Mouse (Mus musculus) forebrain, embryonic 12.5 days (tissue): Measurements from ENCODE around the gene Elf1. TPM values are rescaled to one million over a fixed set of nuclear protein-coding genes. Genes with fewer than 3 reads are reported as not detected.

ENCODE experiments used
- ATAC-seq: fragments of 200-750 bp; cut with Nextera tagmentation; 2 replicates; pipeline ENCODE4 v1.8.0; 2017; ENCODE audit warnings: moderate TSS enrichment; ENCODE audit not compliant: low FRiP score
- H3K27ac ChIP-seq: fragments of 300-500 bp; sonication (generic); 2 replicates; pipeline ENCODE4 v1.5.1; 2016; ENCODE audit warnings: mild to moderate bottlenecking
- H3K27me3 ChIP-seq: fragments of 300-500 bp; sonication (generic); 2 replicates; pipeline ENCODE4 v1.6.1; 2016; ENCODE audit warnings: mild to moderate bottlenecking
- H3K36me3 ChIP-seq: fragments of 300-500 bp; sonication (generic); replicated peaks from 2 replicates; pipeline ENCODE4 v1.6.1; 2016; ENCODE audit warnings: mild to moderate bottlenecking
- H3K4me1 ChIP-seq: fragments of 300-500 bp; sonication (generic); 2 replicates; pipeline ENCODE4 v1.6.1; 2016
- H3K4me2 ChIP-seq: fragments of 300-500 bp; sonication (generic); 2 replicates; pipeline ENCODE4 v1.6.1; 2016; ENCODE audit warnings: mild to moderate bottlenecking, moderate library complexity
- H3K4me3 ChIP-seq: fragments of 300-500 bp; sonication (generic); replicated peaks from 2 replicates; pipeline ENCODE4 v1.5.1; 2016; ENCODE audit warnings: mild to moderate bottlenecking
- H3K9ac ChIP-seq: fragments of 300-500 bp; sonication (generic); 2 replicates; pipeline ENCODE4 v1.6.1; 2016; ENCODE audit warnings: mild to moderate bottlenecking
- H3K9me3 ChIP-seq: fragments of 300-500 bp; sonication (generic); 2 replicates; pipeline ENCODE4 v1.6.1; 2016
- WGBS: fragments of 180-500 bp; shearing (Covaris S2); methylation state at CpG from one replicate; pipeline ENCODE4 v1.1.7; 2016; 5-methylcytosine and 5-hydroxymethylcytosine counted together
- polyA plus RNA-seq: library from polyadenylated mRNA; unstranded; fragments of >200 nt; fragmentation: Nextera tagmentation; extraction: Ambion mirVana; gene quantifications from 2 replicates; pipeline ENCODE4 v1.2.1, GENCODE M21; 2016

Elf1 gene
- polyA plus RNA-seq, 1 experiment from 2014 or later: 5.7 TPM

- H3K4me2 ChIP-seq: no peak overlapping the region
- H3K9ac ChIP-seq: no peak overlapping the region
- H3K27me3 ChIP-seq: no peaks in the 10 kb centered on the region
- H3K27ac ChIP-seq: no peak overlapping the region
- H3K9me3 ChIP-seq: no peaks in the 10 kb centered on the region
- no peak for ATAC-seq
- no peaks in the 10 kb centered on the region for H3K4me1 ChIP-seq
- 86% methylated on average over 4 of the region's 4 CpGs for WGBS
- H3K4me3 ChIP-seq: no peak overlapping the region
- no peaks in the 10 kb centered on the region for H3K36me3 ChIP-seq
These were observed 19.8 kb downstream of the Elf1 start for GRCm38 (mm10) chr14:79500756-79501155.

- Histone ChIP-seq H3K4me1 (no peaks in the 10 kb centered on the region), H3K9ac (no peak overlapping the region), H3K27ac (no peak overlapping the region), H3K27me3 (no peaks in the 10 kb centered on the region), H3K9me3 (no peaks in the 10 kb centered on the region), H3K36me3 (no peaks in the 10 kb centered on the region), H3K4me3 (no peak overlapping the region), H3K4me2 (no peak overlapping the region)
- ATAC-seq: no peak
- WGBS: 87% methylated on average over 5 of the region's 5 CpGs
These were observed 22.5 kb downstream of the Elf1 start for GRCm38 (mm10) chr14:79503371-79504075.

GRCm38 (mm10) chr14:79504246-79505006, 23.4 kb downstream of the Elf1 start:
- Histone ChIP-seq H3K4me2 (no peak overlapping the region), H3K4me3 (no peak overlapping the region), H3K4me1 (no peaks in the 10 kb centered on the region), H3K9ac (no peak overlapping the region), H3K36me3 (no peaks in the 10 kb centered on the region), H3K9me3 (no peaks in the 10 kb centered on the region), H3K27me3 (no peaks in the 10 kb centered on the region), H3K27ac (no peak overlapping the region)
- 93% methylated on average over 7 of the region's 7 CpGs for WGBS
- ATAC-seq: no peak

- no peaks in the 10 kb centered on the region for H3K9me3 ChIP-seq
- H3K4me2 ChIP-seq: no peak overlapping the region
- ATAC-seq: no peak
- 72% methylated on average over 9 of the region's 9 CpGs for WGBS
- H3K9ac ChIP-seq: no peak overlapping the region
- no peaks in the 10 kb centered on the region for H3K27me3 ChIP-seq
- no peak overlapping the region for H3K4me3 ChIP-seq
- no peaks in the 10 kb centered on the region for H3K36me3 ChIP-seq
- no peaks in the 10 kb centered on the region for H3K4me1 ChIP-seq
- no peak overlapping the region for H3K27ac ChIP-seq
These were observed 25.2 kb downstream of the Elf1 start for GRCm38 (mm10) chr14:79506207-79506606.

GRCm38 (mm10) chr14:79507846-79508245, 26.9 kb downstream of the Elf1 start:
- H3K27ac ChIP-seq: no peak overlapping the region
- no peaks in the 10 kb centered on the region for H3K36me3 ChIP-seq
- no peak overlapping the region for H3K9ac ChIP-seq
- no peaks in the 10 kb centered on the region for H3K9me3 ChIP-seq
- WGBS: 63% methylated on average over 1 of the region's 1 CpGs
- no peaks in the 10 kb centered on the region for H3K4me1 ChIP-seq
- no peaks in the 10 kb centered on the region for H3K27me3 ChIP-seq
- ATAC-seq: no peak
- no peak overlapping the region for H3K4me3 ChIP-seq
- H3K4me2 ChIP-seq: no peak overlapping the region

GRCm38 (mm10) chr14:79508662-79509305, 27.8 kb downstream of the Elf1 start:
- no peaks in the 10 kb centered on the region for H3K4me1 ChIP-seq

GRCm38 (mm10) chr14:79511521-79511920, 30.5 kb downstream of the Elf1 start:
- Histone ChIP-seq H3K4me3 (no peak overlapping the region), H3K9ac (no peak overlapping the region), H3K4me2 (no peak overlapping the region), H3K27ac (no peak overlapping the region), H3K36me3 (no peaks in the 10 kb centered on the region), H3K27me3 (no peaks in the 10 kb centered on the region), H3K9me3 (no peaks in the 10 kb centered on the region), H3K4me1 (no peaks in the 10 kb centered on the region)
- no peak for ATAC-seq
- WGBS: 91% methylated on average over 1 of the region's 1 CpGs

More at GRCm38 (mm10) chr14:79508662-79509305, 27.8 kb downstream of the Elf1 start:
- WGBS: 83% methylated on average over 9 of the region's 9 CpGs
- no peaks in the 10 kb centered on the region for H3K36me3 ChIP-seq
- H3K9me3 ChIP-seq: no peaks in the 10 kb centered on the region
- no peak overlapping the region for H3K4me2 ChIP-seq
- H3K4me3 ChIP-seq: no peak overlapping the region
- H3K27me3 ChIP-seq: no peaks in the 10 kb centered on the region
- H3K27ac ChIP-seq: no peak overlapping the region
- H3K9ac ChIP-seq: no peak overlapping the region
- no peak for ATAC-seq

- no peaks in the 10 kb centered on the region for H3K9me3 ChIP-seq
- H3K36me3 ChIP-seq: no peaks in the 10 kb centered on the region
- H3K27ac ChIP-seq: no peak overlapping the region
- no peak overlapping the region for H3K9ac ChIP-seq
- WGBS: 78% methylated on average over 2 of the region's 2 CpGs
- no peak overlapping the region for H3K4me3 ChIP-seq
- no peak overlapping the region for H3K4me2 ChIP-seq
- H3K4me1 ChIP-seq: no peaks in the 10 kb centered on the region
- ATAC-seq: no peak
- H3K27me3 ChIP-seq: no peaks in the 10 kb centered on the region
These were observed 33.0 kb downstream of the Elf1 start for GRCm38 (mm10) chr14:79513951-79514350.

GRCm38 (mm10) chr14:79515100-79515499, 34.1 kb downstream of the Elf1 start:
- Histone ChIP-seq H3K4me3 (no peak overlapping the region), H3K36me3 (no peaks in the 10 kb centered on the region), H3K27me3 (no peaks in the 10 kb centered on the region), H3K27ac (no peak overlapping the region), H3K4me1 (no peaks in the 10 kb centered on the region), H3K9me3 (no peaks in the 10 kb centered on the region), H3K4me2 (no peak overlapping the region), H3K9ac (no peak overlapping the region)
- no peak for ATAC-seq
- 87% methylated on average over 8 of the region's 8 CpGs for WGBS

GRCm38 (mm10) chr14:79515511-79516242, 34.7 kb downstream of the Elf1 start:
- 81% methylated on average over 8 of the region's 8 CpGs for WGBS
- no peaks in the 10 kb centered on the region for H3K27me3 ChIP-seq
- no peaks in the 10 kb centered on the region for H3K36me3 ChIP-seq
- no peak overlapping the region for H3K4me3 ChIP-seq
- H3K4me1 ChIP-seq: no peaks in the 10 kb centered on the region
- H3K27ac ChIP-seq: no peak overlapping the region
- H3K9me3 ChIP-seq: no peaks in the 10 kb centered on the region
- H3K9ac ChIP-seq: no peak overlapping the region
- ATAC-seq: no peak
- H3K4me2 ChIP-seq: no peak overlapping the region

- H3K27ac ChIP-seq: no peak overlapping the region
- no peak overlapping the region for H3K4me3 ChIP-seq
- H3K4me1 ChIP-seq: no peaks in the 10 kb centered on the region
- no peaks in the 10 kb centered on the region for H3K27me3 ChIP-seq
- no peak overlapping the region for H3K4me2 ChIP-seq
- H3K36me3 ChIP-seq: no peaks in the 10 kb centered on the region
- no peak overlapping the region for H3K9ac ChIP-seq
- WGBS: 84% methylated on average over 5 of the region's 5 CpGs
- ATAC-seq: no peak
- H3K9me3 ChIP-seq: no peaks in the 10 kb centered on the region
These were observed 35.2 kb downstream of the Elf1 start for GRCm38 (mm10) chr14:79516243-79516610.

- Histone ChIP-seq H3K36me3 (no peaks in the 10 kb centered on the region), H3K4me3 (no peak overlapping the region), H3K9me3 (no peaks in the 10 kb centered on the region), H3K27me3 (no peaks in the 10 kb centered on the region), H3K4me2 (no peak overlapping the region), H3K4me1 (no peaks in the 10 kb centered on the region), H3K9ac (no peak overlapping the region), H3K27ac (no peak overlapping the region)
- 89% methylated on average over 2 of the region's 2 CpGs for WGBS
- ATAC-seq: no peak
These were observed 35.8 kb downstream of the Elf1 start for GRCm38 (mm10) chr14:79516751-79517150.
